Mouse (Mus musculus) lung, adult 10 weeks (tissue): Measurements from ENCODE around the gene Cenpj. TPM values are rescaled to one million over a fixed set of nuclear protein-coding genes. Genes with fewer than 3 reads are reported as not detected.

ENCODE experiments used
- polyA plus RNA-seq: library from polyadenylated mRNA; stranded (reverse); fragments of 350-450 nt; fragmentation: Illumina TruSeq; extraction: RNeasy Lipid Tissue Mini Kit (QIAGEN cat#74804); gene quantifications from one replicate; pipeline ENCODE4 v1.2.3, GENCODE M21; 2014; ENCODE audit warnings: low read depth, low replicate concordance; ENCODE audit not compliant: insufficient read depth

The Cenpj gene
- polyA plus RNA-seq = 3.9 TPM

DNA sequence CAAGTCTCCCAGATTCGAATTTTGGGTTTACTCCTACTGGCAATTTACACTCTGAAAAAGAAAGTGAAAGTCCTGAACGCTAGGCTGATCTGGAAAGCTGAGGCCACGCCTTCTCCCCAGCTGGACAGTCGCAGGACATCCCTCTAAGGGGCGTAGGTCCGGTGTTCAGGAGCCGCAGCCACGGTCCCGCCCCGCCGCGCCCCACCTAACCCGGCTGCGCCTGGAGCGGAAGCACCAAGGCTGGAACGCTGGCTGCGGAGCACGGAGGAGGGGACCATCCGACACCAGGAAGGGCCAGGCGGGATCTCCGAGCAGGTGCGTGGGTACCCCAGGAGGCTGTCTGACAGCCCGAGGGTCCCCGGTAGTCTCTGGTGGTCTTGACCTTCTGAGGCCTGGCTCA is at the start of gene Cenpj, which contains the start of gene Parp4:
Cenpj (minus strand) TSS at position 10 of the 400 bp plus-strand sequence.
Parp4 (plus strand) TSS at position 204 of the 400 bp plus-strand sequence.

Other genes starting within 250 kb of the Cenpj start
- gene Atp12a, start 210.4 kb downstream of the Cenpj start, polyA plus RNA-seq = not detected
- gene Rnf17, start 172.8 kb downstream of the Cenpj start, polyA plus RNA-seq = 0.20 TPM
- 19.2 TPM for gene Parp4, start 194 bp upstream of the Cenpj start, polyA plus RNA-seq
- gene Mphosph8, start 92.8 kb upstream of the Cenpj start, polyA plus RNA-seq = 15.8 TPM
- gene Pspc1, start 202.9 kb upstream of the Cenpj start, polyA plus RNA-seq = 13.8 TPM
- 17.5 TPM for gene Zmym5, start 236.3 kb upstream of the Cenpj start, polyA plus RNA-seq